Mouse (Mus musculus) brown adipose tissue, adult 24 weeks (tissue): ENCODE data around the gene Akain1. TPM values are rescaled to one million over a fixed set of nuclear protein-coding genes. Genes with fewer than 3 reads are reported as not detected.

ENCODE experiments used
- H3K27ac ChIP-seq: fragments of 200-500 bp; replicated peaks from 2 replicates; pipeline ENCODE4 v1.5.1; 2012; ENCODE audit warnings: low read depth, mild to moderate bottlenecking, low read length
- H3K4me1 ChIP-seq: fragments of 200-500 bp; 2 replicates; pipeline ENCODE4 v1.6.1; 2012; ENCODE audit warnings: low read length, mixed read lengths; ENCODE audit not compliant: control insufficient read depth, insufficient read depth, insufficient read length
- H3K4me3 ChIP-seq: fragments of 200-500 bp; 2 replicates; pipeline ENCODE4 v1.5.1; 2012; ENCODE audit warnings: low read depth, mild to moderate bottlenecking, low read length, moderate library complexity; ENCODE audit not compliant: insufficient read depth
- polyA plus RNA-seq: library from polyadenylated mRNA; stranded (reverse); fragments of >200 nt; gene quantifications from 2 replicates; pipeline ENCODE4 v1.2.4, GENCODE M21; 2012; ENCODE audit not compliant: missing spikeins, insufficient read depth, insufficient read length

The Akain1 gene
- polyA plus RNA-seq, 1 experiment = not detected

DNA sequence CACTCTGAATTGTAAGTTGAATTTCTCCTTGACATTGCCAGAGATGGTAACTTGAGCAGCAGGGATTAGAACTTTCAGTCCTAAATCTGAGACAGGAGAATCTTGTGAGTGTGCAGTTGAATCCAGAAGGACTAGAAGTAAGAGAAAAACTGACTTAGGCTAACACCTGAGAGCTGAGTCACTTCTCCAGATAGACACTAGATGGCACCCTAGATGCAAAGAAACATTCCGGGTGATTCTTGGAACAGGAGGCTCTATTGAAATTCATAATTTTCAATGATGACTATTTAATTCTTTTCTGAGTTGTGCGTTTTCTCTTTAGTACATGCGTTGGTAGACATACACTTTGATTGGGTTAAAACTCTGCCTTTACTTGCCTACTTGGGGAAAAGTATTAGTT lies 66.9 kb downstream of the Akain1 start:
- Histone ChIP-seq H3K27ac (no peak overlapping the region), H3K4me3 (no peak overlapping the region), H3K4me1 (no peaks in the 10 kb centered on the region)

- Histone ChIP-seq H3K4me1 (no peaks in the 10 kb centered on the region), H3K4me3 (no peak overlapping the region), H3K27ac (no peak overlapping the region)
Observed at GRCm38 (mm10) chr17:69516344-69516907, 77.3 kb downstream of the Akain1 start.

DNA sequence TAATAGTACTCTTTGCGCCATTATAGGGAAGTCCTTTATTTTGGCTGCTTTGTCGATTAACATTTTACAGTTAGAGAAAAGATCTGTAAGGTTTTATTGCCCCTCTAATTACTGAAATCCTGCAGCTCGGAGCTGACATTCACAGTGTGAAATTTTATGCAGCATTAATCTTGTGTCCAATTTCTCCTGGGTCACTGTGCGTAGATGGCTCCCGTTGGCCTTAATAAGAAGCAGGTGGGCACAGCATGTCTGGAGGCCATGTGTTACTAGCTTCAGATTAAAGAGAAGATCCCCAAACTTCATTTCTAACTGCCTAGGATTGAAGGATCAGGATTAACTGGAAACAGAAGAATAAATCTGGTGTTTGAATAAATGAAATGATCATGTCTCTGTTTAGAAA lies 92.3 kb downstream of the Akain1 start:
- H3K4me1 ChIP-seq = no peaks in the 10 kb centered on the region
- H3K4me3 ChIP-seq = no peak overlapping the region
- H3K27ac ChIP-seq = no peak overlapping the region

Other genes with a start within 250 kb of the Akain1 start
- gene Zbtb14, start 56.3 kb upstream of the Akain1 start, polyA plus RNA-seq = 8.3 and 8.8 TPM in 2 replicates